Mouse (Mus musculus): ENCODE data around the gene Cd248.

Cd248 gene

GRCm38 (mm10) chr19:5067867-5068569, at the start of gene Cd248:
Cd248 (plus strand) TSS chr19:5068078.
- peak; percentile 27 to 61 for DNase-seq

- no peak for DNase-seq
Observed at GRCm38 (mm10) chr19:5018191-5018590, 49.7 kb upstream of the Cd248 start.

GRCm38 (mm10) chr19:5021416-5021815, 46.5 kb upstream of the Cd248 start:
- DNase-seq, result no peak

GRCm38 (mm10) chr19:5023621-5024479, 44.0 kb upstream of the Cd248 start, which contains the start of gene Slc29a2:
Slc29a2 (plus strand) TSS chr19:5023860.
- peak; percentile 91 to 94 for DNase-seq

GRCm38 (mm10) chr19:5026111-5026510, 41.8 kb upstream of the Cd248 start:
- peak; percentile 44 to 46 for DNase-seq

GRCm38 (mm10) chr19:5032686-5033085, 35.2 kb upstream of the Cd248 start:
- no peak for DNase-seq

- no peak for DNase-seq
Observed at GRCm38 (mm10) chr19:5036577-5036976, 31.3 kb upstream of the Cd248 start.

- peak; percentile 92 to 95 for DNase-seq
Observed at GRCm38 (mm10) chr19:5037678-5038571, 30.0 kb upstream of the Cd248 start.

- peak; percentile 95 to 96 for DNase-seq
Observed at GRCm38 (mm10) chr19:5038709-5039156, 29.1 kb upstream of the Cd248 start, which contains the start of the genes B4gat1 and AC124502.3. B4gat1 (plus strand) TSS chr19:5038826. AC124502.3 (plus strand) TSS chr19:5038891.

- peak in 1 of 2 experiments; percentile 61 for DNase-seq
Observed at GRCm38 (mm10) chr19:5039301-5040114, 28.4 kb upstream of the Cd248 start.

- peak; percentile 91 to 92 for DNase-seq
Observed at GRCm38 (mm10) chr19:5040862-5041523, 26.9 kb upstream of the Cd248 start, which contains the start of gene Brms1. Brms1 (plus strand) TSS chr19:5041354.

- DNase-seq, result no peak
Observed at GRCm38 (mm10) chr19:5041588-5041987, 26.3 kb upstream of the Cd248 start.

- no peak for DNase-seq
Observed at GRCm38 (mm10) chr19:5045531-5045930, 22.3 kb upstream of the Cd248 start.

GRCm38 (mm10) chr19:5048138-5049056, 19.5 kb upstream of the Cd248 start:
- peak in 1 of 2 experiments; percentile 49 for DNase-seq

GRCm38 (mm10) chr19:5049325-5049724, 18.6 kb upstream of the Cd248 start:
- DNase-seq, result no peak

- peak in 1 of 2 experiments; percentile 56 for DNase-seq
Observed at GRCm38 (mm10) chr19:5050047-5050905, 17.6 kb upstream of the Cd248 start, which contains the start of gene Rin1. Rin1 (plus strand) TSS chr19:5050481.

- DNase-seq, result no peak
Observed at GRCm38 (mm10) chr19:5051031-5051430, 16.8 kb upstream of the Cd248 start.

- DNase-seq, result no peak
Observed at GRCm38 (mm10) chr19:5051515-5051914, 16.4 kb upstream of the Cd248 start.

All from cerebellum, postnatal 14 days (tissue).